Mouse (Mus musculus): ENCODE data around the gene Atl2. TPM values are rescaled to one million over a fixed set of nuclear protein-coding genes. Genes with fewer than 3 reads are reported as not detected.
A peak's percentile ranks its signal among the peaks of the same experiment; 100 is the strongest.

The Atl2 gene
- polyA plus RNA-seq, 1 experiment from 2014 or later, result 45.6 TPM

- no peak for ATAC-seq
- H3K27me3 ChIP-seq (replicated peaks; ENCODE audit: control insufficient read depth, insufficient read depth, low read length), result no peaks in the 10 kb centered on the region
- H3K4me3 ChIP-seq (ENCODE audit: low read length), result no peak overlapping the region
- H3K36me3 ChIP-seq (ENCODE audit: control insufficient read depth, insufficient read depth, low read length), result no peaks in the 10 kb centered on the region
- no peak overlapping the region for H3K9ac ChIP-seq (ENCODE audit: low read depth, low read length)
- 75% methylated on average over 6 of the region's 6 CpGs for WGBS
- H3K27ac ChIP-seq (ENCODE audit: low read length), result no peak overlapping the region
- H3K9me3 ChIP-seq (ENCODE audit: control insufficient read depth, low read length), result no peaks in the 10 kb centered on the region
- H3K4me1 ChIP-seq (ENCODE audit: control insufficient read depth, insufficient read depth, low read length), result peaks cover 13% of the 10 kb centered on the region
- no peak overlapping the region for H3K4me2 ChIP-seq (ENCODE audit: low read depth, low read length)
Observed at GRCm38 (mm10) chr17:79816896-79817295, 79.0 kb downstream of the Atl2 start.

GRCm38 (mm10) chr17:79810421-79810820, 85.5 kb downstream of the Atl2 start:
- Histone ChIP-seq H3K9ac (ENCODE audit: low read depth, low read length) (no peak overlapping the region), H3K4me2 (ENCODE audit: low read depth, low read length) (no peak overlapping the region), H3K27ac (ENCODE audit: low read length) (no peak overlapping the region), H3K36me3 (ENCODE audit: control insufficient read depth, insufficient read depth, low read length) (no peaks in the 10 kb centered on the region), H3K27me3 (replicated peaks; ENCODE audit: control insufficient read depth, insufficient read depth, low read length) (no peaks in the 10 kb centered on the region), H3K4me3 (ENCODE audit: low read length) (no peak overlapping the region), H3K4me1 (ENCODE audit: control insufficient read depth, insufficient read depth, low read length) (no peaks in the 10 kb centered on the region; the same call in 1 of the 2 replicates), H3K9me3 (ENCODE audit: control insufficient read depth, low read length) (no peaks in the 10 kb centered on the region)
- 79% methylated on average over 9 of the region's 9 CpGs for WGBS
- ATAC-seq, result no peak

GRCm38 (mm10) chr17:79809491-79810316, 86.2 kb downstream of the Atl2 start:
- no peak overlapping the region for H3K27ac ChIP-seq (ENCODE audit: low read length)
- no peaks in the 10 kb centered on the region for H3K36me3 ChIP-seq (ENCODE audit: control insufficient read depth, insufficient read depth, low read length)
- no peak overlapping the region for H3K9ac ChIP-seq (ENCODE audit: low read depth, low read length)
- no peaks in the 10 kb centered on the region for H3K27me3 ChIP-seq (replicated peaks; ENCODE audit: control insufficient read depth, insufficient read depth, low read length)
- H3K4me3 ChIP-seq (ENCODE audit: low read length), result no peak overlapping the region
- no peaks in the 10 kb centered on the region for H3K9me3 ChIP-seq (ENCODE audit: control insufficient read depth, low read length)
- no peak overlapping the region for H3K4me2 ChIP-seq (ENCODE audit: low read depth, low read length)
- WGBS, result 70% methylated on average over 23 of the region's 23 CpGs
- ATAC-seq, result no peak
- no peaks in the 10 kb centered on the region; the same call in 1 of the 2 replicates for H3K4me1 ChIP-seq (ENCODE audit: control insufficient read depth, insufficient read depth, low read length)

- Histone ChIP-seq H3K9ac (ENCODE audit: low read depth, low read length) (no peak overlapping the region), H3K27me3 (replicated peaks; ENCODE audit: control insufficient read depth, insufficient read depth, low read length) (no peaks in the 10 kb centered on the region), H3K4me1 (ENCODE audit: control insufficient read depth, insufficient read depth, low read length) (no peaks in the 10 kb centered on the region; the same call in 1 of the 2 replicates), H3K36me3 (ENCODE audit: control insufficient read depth, insufficient read depth, low read length) (no peaks in the 10 kb centered on the region), H3K4me2 (ENCODE audit: low read depth, low read length) (no peak overlapping the region), H3K9me3 (ENCODE audit: control insufficient read depth, low read length) (no peaks in the 10 kb centered on the region), H3K4me3 (ENCODE audit: low read length) (no peak overlapping the region), H3K27ac (ENCODE audit: low read length) (no peak overlapping the region)
- 74% methylated on average over 8 of the region's 8 CpGs for WGBS
- ATAC-seq, result peak; percentile 38; the same call in 1 of the 2 replicates
Observed at GRCm38 (mm10) chr17:79807237-79807930, 88.5 kb downstream of the Atl2 start.

- H3K27me3 ChIP-seq (replicated peaks; ENCODE audit: control insufficient read depth, insufficient read depth, low read length), result no peaks in the 10 kb centered on the region
- no peaks in the 10 kb centered on the region for H3K36me3 ChIP-seq (ENCODE audit: control insufficient read depth, insufficient read depth, low read length)
- no peak overlapping the region for H3K9ac ChIP-seq (ENCODE audit: low read depth, low read length)
- no peak overlapping the region for H3K27ac ChIP-seq (ENCODE audit: low read length)
- H3K9me3 ChIP-seq (ENCODE audit: control insufficient read depth, low read length), result no peaks in the 10 kb centered on the region
- H3K4me1 ChIP-seq (ENCODE audit: control insufficient read depth, insufficient read depth, low read length), result peaks cover 2% of the 10 kb centered on the region; the same call in 1 of the 2 replicates
- 48% methylated on average over 2 of the region's 2 CpGs for WGBS
- peak; percentile 45 for ATAC-seq
- H3K4me3 ChIP-seq (ENCODE audit: low read length), result no peak overlapping the region
- no peak overlapping the region for H3K4me2 ChIP-seq (ENCODE audit: low read depth, low read length)
Observed at GRCm38 (mm10) chr17:79804747-79805146, 91.2 kb downstream of the Atl2 start.

- 50% methylated on average over 7 of the region's 7 CpGs for WGBS
- Histone ChIP-seq H3K4me1 (ENCODE audit: control insufficient read depth, insufficient read depth, low read length) (0 out of 2 replicates have a peak, but pooled peaks cover 2% of the 10 kb centered on the region), H3K27ac (ENCODE audit: low read length) (no peak overlapping the region), H3K4me3 (ENCODE audit: low read length) (no peak overlapping the region), H3K36me3 (ENCODE audit: control insufficient read depth, insufficient read depth, low read length) (no peaks in the 10 kb centered on the region), H3K9ac (ENCODE audit: low read depth, low read length) (no peak overlapping the region), H3K9me3 (ENCODE audit: control insufficient read depth, low read length) (no peaks in the 10 kb centered on the region), H3K27me3 (replicated peaks; ENCODE audit: control insufficient read depth, insufficient read depth, low read length) (no peaks in the 10 kb centered on the region), H3K4me2 (ENCODE audit: low read depth, low read length) (no peak overlapping the region)
- ATAC-seq, result no peak
Observed at GRCm38 (mm10) chr17:79802056-79802455, 93.9 kb downstream of the Atl2 start.

GRCm38 (mm10) chr17:79798831-79799230, 97.1 kb downstream of the Atl2 start:
- WGBS, result 93% methylated on average over 10 of the region's 10 CpGs
- no peak overlapping the region for H3K4me3 ChIP-seq (ENCODE audit: low read length)
- no peak overlapping the region for H3K4me2 ChIP-seq (ENCODE audit: low read depth, low read length)
- H3K27me3 ChIP-seq (replicated peaks; ENCODE audit: control insufficient read depth, insufficient read depth, low read length), result no peaks in the 10 kb centered on the region
- H3K9me3 ChIP-seq (ENCODE audit: control insufficient read depth, low read length), result no peaks in the 10 kb centered on the region
- H3K27ac ChIP-seq (ENCODE audit: low read length), result no peak overlapping the region
- H3K4me1 ChIP-seq (ENCODE audit: control insufficient read depth, insufficient read depth, low read length), result 0 out of 2 replicates have a peak, but pooled peaks cover 2% of the 10 kb centered on the region
- H3K9ac ChIP-seq (ENCODE audit: low read depth, low read length), result no peak overlapping the region
- H3K36me3 ChIP-seq (ENCODE audit: control insufficient read depth, insufficient read depth, low read length), result no peaks in the 10 kb centered on the region
- no peak for ATAC-seq

Other genes with a start within 250 kb of the Atl2 start
- 6.9 and 8.9 TPM in 2 replicates for gene Cyp1b1, start 181.1 kb downstream of the Atl2 start, polyA plus RNA-seq (2015; fragmentation: Nextera tagmentation; extraction: Ambion mirVana)
- gene Hnrnpll, start 166.2 kb upstream of the Atl2 start, polyA plus RNA-seq (2015; fragmentation: Nextera tagmentation; extraction: Ambion mirVana), result 34.8 and 37.3 TPM in 2 replicates
- 101 and 113 TPM in 2 replicates for gene Galm, start 231.3 kb upstream of the Atl2 start, polyA plus RNA-seq (2015; fragmentation: Nextera tagmentation; extraction: Ambion mirVana)

Data from intestine, embryonic 16.5 days (tissue).